Mouse (Mus musculus) embryonic facial prominence, embryonic 10.5 days (tissue): ENCODE results near the gene Gipc3. TPM values are rescaled to one million over a fixed set of nuclear protein-coding genes. Genes with fewer than 3 reads are reported as not detected.
A peak's percentile ranks its signal among the peaks of the same experiment; 100 is the strongest.

Experiments
- DNase-seq: peaks from one replicate; pipeline ENCODE4 v3.0.0-alpha.2; 2017; ENCODE audit warnings: low spot score
- H3K27ac ChIP-seq: fragments of 300-500 bp; sonication (generic); replicated peaks from 2 replicates; pipeline ENCODE4 v1.5.1; 2016; ENCODE audit warnings: mild to moderate bottlenecking
- H3K27me3 ChIP-seq: fragments of 300-500 bp; sonication (generic); replicated peaks from 2 replicates; pipeline ENCODE4 v1.6.1; 2016; ENCODE audit warnings: low read depth, mild to moderate bottlenecking; ENCODE audit not compliant: poor library complexity, severe bottlenecking
- H3K36me3 ChIP-seq: fragments of 300-500 bp; sonication (generic); replicated peaks from 2 replicates; pipeline ENCODE4 v1.6.1; 2016; ENCODE audit warnings: mild to moderate bottlenecking, moderate library complexity
- H3K4me1 ChIP-seq: fragments of 300-500 bp; sonication (generic); 2 replicates; pipeline ENCODE4 v1.6.1; 2016
- H3K4me3 ChIP-seq: fragments of 300-500 bp; sonication (generic); 2 replicates; pipeline ENCODE4 v1.5.1; 2016; ENCODE audit warnings: mild to moderate bottlenecking, moderate library complexity
- H3K9me3 ChIP-seq: fragments of 300-500 bp; sonication (generic); 2 replicates; pipeline ENCODE4 v1.6.1; 2016; ENCODE audit warnings: mild to moderate bottlenecking
- WGBS: fragments of 180-500 bp; shearing (Covaris S2); methylation state at CpG from one replicate; pipeline ENCODE4 v1.1.7; 2016; 5-methylcytosine and 5-hydroxymethylcytosine counted together
- polyA plus RNA-seq: library from polyadenylated mRNA; unstranded; fragments of >200 nt; fragmentation: Nextera tagmentation; extraction: Ambion mirVana; gene quantifications from 2 replicates; pipeline ENCODE4 v1.2.1, GENCODE M21; 2016

The Gipc3 gene
- polyA plus RNA-seq, 1 experiment from 2014 or later: not detected

GRCm38 (mm10) chr10:81382039-81382438, 39.0 kb upstream of the Gipc3 start:
- no peaks in the 10 kb centered on the region for H3K9me3 ChIP-seq
- peaks cover 16% of the 10 kb centered on the region for H3K36me3 ChIP-seq
- H3K27ac ChIP-seq: no peak overlapping the region
- H3K27me3 ChIP-seq: no peaks in the 10 kb centered on the region
- H3K4me3 ChIP-seq: no peak overlapping the region
- 92% methylated on average over 5 of the region's 5 CpGs for WGBS
- H3K4me1 ChIP-seq: peaks cover 33% of the 10 kb centered on the region
- DNase-seq: no peak

- Histone ChIP-seq H3K4me3 (peak overlapping the region; percentile 91; the same call in 1 of the 2 replicates), H3K4me1 (peaks cover 33% of the 10 kb centered on the region), H3K36me3 (peaks cover 22% of the 10 kb centered on the region), H3K27ac (peak overlapping the region; percentile 57; the same call in 1 of the 2 replicates), H3K9me3 (no peaks in the 10 kb centered on the region), H3K27me3 (no peaks in the 10 kb centered on the region)
- WGBS: 87% methylated on average over 6 of the region's 6 CpGs
- no peak for DNase-seq
These were observed 36.8 kb upstream of the Gipc3 start for GRCm38 (mm10) chr10:81379809-81380378.

DNA sequence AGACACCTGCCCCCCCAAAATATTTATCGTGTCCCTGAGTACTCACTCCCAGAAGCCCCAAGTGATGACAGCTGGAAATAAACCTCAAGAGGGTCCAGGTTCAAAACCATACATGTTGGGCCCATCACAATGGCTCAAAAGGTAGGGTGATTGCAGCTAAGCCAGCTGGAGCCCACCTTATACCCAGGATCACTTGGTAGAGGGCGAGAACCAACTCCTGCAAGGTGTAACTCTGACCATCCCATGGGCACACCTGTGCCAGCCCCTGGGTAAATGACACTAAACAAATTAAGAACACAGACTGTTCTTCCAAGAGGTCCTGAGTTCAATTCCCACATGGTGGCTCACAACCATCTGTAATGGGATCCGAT, 36.1 kb upstream of the Gipc3 start:
- no peak for DNase-seq
- H3K27ac ChIP-seq: peak overlapping the region; percentile 97
- H3K4me1 ChIP-seq: peaks cover 30% of the 10 kb centered on the region
- H3K27me3 ChIP-seq: no peaks in the 10 kb centered on the region
- no peaks in the 10 kb centered on the region for H3K9me3 ChIP-seq
- 59% methylated on average over 3 of the region's 3 CpGs for WGBS
- H3K36me3 ChIP-seq: peaks cover 28% of the 10 kb centered on the region
- peak overlapping the region; percentile 91 for H3K4me3 ChIP-seq

DNA sequence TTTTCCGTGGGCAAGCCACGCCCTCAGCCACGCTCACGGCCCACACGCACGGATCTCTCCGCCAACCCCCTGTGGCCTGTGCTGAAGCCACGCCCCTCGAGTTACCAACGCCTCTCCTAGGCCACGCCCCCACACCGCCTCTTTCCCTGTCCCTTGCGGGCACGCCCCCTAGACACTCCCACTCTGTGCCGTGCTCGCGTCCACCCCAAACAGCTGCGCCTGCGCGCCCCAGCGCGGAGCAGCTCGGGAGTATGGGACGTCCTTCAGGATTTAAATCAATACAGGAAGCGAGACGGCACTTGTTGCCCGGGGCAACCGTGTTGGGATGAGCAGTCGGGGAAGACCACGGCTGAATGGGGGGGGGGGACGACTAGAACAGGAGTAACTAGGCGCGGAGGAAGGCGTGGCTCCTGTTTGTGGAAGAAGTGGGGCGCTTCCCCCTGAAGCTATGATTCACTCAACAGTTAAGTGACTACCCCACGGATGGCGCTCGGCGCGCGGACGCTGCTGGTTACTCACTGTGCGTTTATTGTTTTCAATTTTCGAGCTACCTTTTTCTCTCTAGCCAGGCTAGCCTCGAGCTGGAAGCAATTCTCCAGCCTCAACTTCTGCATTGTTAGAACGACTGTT, 35.6 kb upstream of the Gipc3 start:
- Histone ChIP-seq H3K27me3 (no peaks in the 10 kb centered on the region), H3K4me3 (peak overlapping the region; percentile 91), H3K27ac (peak overlapping the region; percentile 97), H3K9me3 (no peaks in the 10 kb centered on the region), H3K36me3 (peaks cover 33% of the 10 kb centered on the region), H3K4me1 (peaks cover 30% of the 10 kb centered on the region)
- DNase-seq: peak; percentile 100
- WGBS: under 1% methylated on average over 46 of the region's 46 CpGs

DNA sequence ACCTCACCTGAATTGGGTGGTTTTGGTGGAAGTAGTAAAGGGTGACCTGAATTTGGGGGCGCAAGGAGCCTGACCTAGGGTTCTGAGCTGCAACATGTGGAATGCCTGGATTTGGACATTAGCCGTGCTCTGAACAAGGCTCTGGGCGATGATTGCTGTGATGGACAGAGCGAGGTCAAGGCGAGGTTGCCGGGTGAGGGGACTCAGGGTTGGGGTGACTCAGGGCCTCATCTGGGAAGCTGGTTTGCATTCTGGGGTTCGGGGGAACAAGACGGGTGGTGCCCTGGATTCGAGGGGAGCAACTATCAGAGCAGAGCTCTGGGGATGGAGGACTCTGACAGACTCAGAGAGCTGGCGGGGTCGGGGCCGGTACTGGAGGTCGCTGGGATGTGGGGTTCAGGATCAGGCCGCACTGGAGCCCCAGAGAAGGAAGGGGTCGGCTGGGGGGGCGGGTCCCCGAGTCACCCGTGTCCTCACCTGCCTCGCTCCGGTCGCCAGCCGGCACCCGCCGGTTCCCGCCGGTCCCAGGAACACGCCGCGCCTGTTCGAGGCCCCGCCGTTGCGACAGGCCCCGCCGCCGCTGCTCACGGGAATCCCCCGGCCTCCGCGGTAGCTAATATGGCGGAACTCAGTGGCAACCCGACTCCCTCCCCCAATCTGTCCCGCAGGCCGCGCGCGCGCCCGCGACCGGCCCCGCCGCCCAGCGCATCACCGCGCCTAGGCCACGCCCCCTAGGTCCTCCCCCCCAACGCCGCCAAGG, 34.9 kb upstream of the Gipc3 start, which contains the start of gene Fzr1:
Fzr1 (minus strand) TSS at position 724 of the 760 bp plus-strand sequence.
- no peak for DNase-seq
- Histone ChIP-seq H3K9me3 (no peaks in the 10 kb centered on the region), H3K27ac (peak within 1 kb of the TSS; percentile 97), H3K4me1 (peaks cover 34% of the 10 kb centered on the region), H3K36me3 (peaks cover 40% of the 10 kb centered on the region), H3K27me3 (no peaks in the 10 kb centered on the region), H3K4me3 (peak within 1 kb of the TSS; percentile 91)
- 1% methylated on average over 59 of the region's 59 CpGs for WGBS

GRCm38 (mm10) chr10:81377362-81377664, 34.2 kb upstream of the Gipc3 start:
- H3K4me3 ChIP-seq: peak overlapping the region; percentile 91
- H3K4me1 ChIP-seq: peaks cover 34% of the 10 kb centered on the region
- no peaks in the 10 kb centered on the region for H3K27me3 ChIP-seq
- DNase-seq: no peak
- H3K36me3 ChIP-seq: peaks cover 47% of the 10 kb centered on the region
- H3K9me3 ChIP-seq: no peaks in the 10 kb centered on the region
- H3K27ac ChIP-seq: peak overlapping the region; percentile 97
- 66% methylated on average over 2 of the region's 2 CpGs for WGBS

- Histone ChIP-seq H3K4me3 (peak overlapping the region; percentile 91), H3K9me3 (no peaks in the 10 kb centered on the region), H3K36me3 (peaks cover 52% of the 10 kb centered on the region), H3K4me1 (peaks cover 30% of the 10 kb centered on the region), H3K27ac (peak overlapping the region; percentile 97), H3K27me3 (no peaks in the 10 kb centered on the region)
- DNase-seq: no peak
- 40% methylated on average over 6 of the region's 6 CpGs for WGBS
These were observed 33.7 kb upstream of the Gipc3 start for GRCm38 (mm10) chr10:81376561-81377361.

GRCm38 (mm10) chr10:81375322-81375721, 32.3 kb upstream of the Gipc3 start:
- Histone ChIP-seq H3K9me3 (no peaks in the 10 kb centered on the region), H3K4me1 (peaks cover 30% of the 10 kb centered on the region), H3K4me3 (no peak overlapping the region), H3K27ac (no peak overlapping the region), H3K36me3 (peaks cover 67% of the 10 kb centered on the region), H3K27me3 (no peaks in the 10 kb centered on the region)
- WGBS: 94% methylated on average over 10 of the region's 10 CpGs
- DNase-seq: no peak

- WGBS: 89% methylated on average over 6 of the region's 6 CpGs
- H3K9me3 ChIP-seq: no peaks in the 10 kb centered on the region
- no peak for DNase-seq
- no peak overlapping the region for H3K4me3 ChIP-seq
- peaks cover 51% of the 10 kb centered on the region for H3K4me1 ChIP-seq
- H3K36me3 ChIP-seq: peaks cover 77% of the 10 kb centered on the region
- H3K27ac ChIP-seq: no peak overlapping the region
- H3K27me3 ChIP-seq: peaks cover 38% of the 10 kb centered on the region
These were observed 24.1 kb upstream of the Gipc3 start for GRCm38 (mm10) chr10:81367207-81367495.

DNA sequence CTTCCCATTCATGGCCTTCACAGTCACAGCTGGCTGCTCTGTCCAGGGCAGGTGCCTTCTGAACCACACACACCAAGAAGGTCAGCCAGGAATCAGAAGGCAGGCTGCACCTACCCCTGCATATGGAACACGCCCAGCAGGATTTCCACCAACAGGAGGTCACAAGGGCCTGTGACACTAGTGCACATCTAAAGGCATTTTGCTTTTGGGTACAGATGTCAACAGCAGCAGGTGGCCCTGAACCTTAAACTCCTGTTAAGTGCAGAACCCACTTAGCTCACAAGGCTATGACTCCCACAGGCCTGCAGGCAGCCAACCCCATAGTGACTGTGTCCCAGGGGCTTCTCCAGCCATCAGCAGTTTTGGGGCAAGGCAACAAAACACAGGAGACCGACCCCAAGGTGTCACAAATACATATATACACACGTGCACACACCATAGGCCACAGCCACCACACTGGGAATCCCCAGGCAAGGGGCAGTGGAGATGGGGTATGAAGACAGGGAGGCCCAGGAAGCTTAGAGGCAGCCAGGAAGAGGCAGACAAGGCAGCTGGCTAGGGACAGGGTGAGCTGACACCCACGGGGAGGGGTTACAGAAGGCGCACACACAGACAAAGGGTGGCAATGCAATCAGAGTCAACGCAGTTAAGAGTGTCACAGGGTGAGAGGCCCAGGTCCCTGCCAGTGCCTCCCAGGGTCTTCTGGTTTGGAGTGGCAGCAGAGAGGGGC, 23.6 kb upstream of the Gipc3 start:
- Histone ChIP-seq H3K36me3 (peaks cover 76% of the 10 kb centered on the region), H3K4me3 (no peak overlapping the region), H3K27me3 (peaks cover 43% of the 10 kb centered on the region), H3K4me1 (peaks cover 56% of the 10 kb centered on the region), H3K27ac (no peak overlapping the region), H3K9me3 (no peaks in the 10 kb centered on the region)
- no peak for DNase-seq
- WGBS: 82% methylated on average over 6 of the region's 6 CpGs

GRCm38 (mm10) chr10:81365672-81366476, 22.8 kb upstream of the Gipc3 start, which contains the start of gene 4930404N11Rik:
TSS of gene 4930404N11Rik (minus strand) at chr10:81365816.
- peaks cover 44% of the 10 kb centered on the region for H3K27me3 ChIP-seq
- H3K36me3 ChIP-seq: peaks cover 75% of the 10 kb centered on the region
- H3K9me3 ChIP-seq: no peaks in the 10 kb centered on the region
- 23% methylated on average over 12 of the region's 12 CpGs for WGBS
- H3K4me3 ChIP-seq: peak within 1 kb of the TSS; percentile 54
- H3K4me1 ChIP-seq: peaks cover 63% of the 10 kb centered on the region
- peak within 1 kb of the TSS; percentile 26; the same call in 1 of the 2 replicates for H3K27ac ChIP-seq
- DNase-seq: peak; percentile 62
